Mouse (Mus musculus): Measurements from ENCODE around the gene Opalin. TPM values are rescaled to one million over a fixed set of nuclear protein-coding genes. Genes with fewer than 3 reads are reported as not detected.

Gene Opalin
- polyA plus RNA-seq (2015; fragmentation: Nextera tagmentation; extraction: Ambion mirVana) = not detected in 2 replicates

- Histone ChIP-seq H3K9ac (no peak within 1 kb of the TSS), H3K9me3 (no peaks in the 10 kb centered on the region), H3K4me2 (no peak within 1 kb of the TSS), H3K4me1 (no peaks in the 10 kb centered on the region), H3K27me3 (replicated peaks) (no peaks in the 10 kb centered on the region), H3K4me3 (replicated peaks) (no peak within 1 kb of the TSS), H3K36me3 (no peaks in the 10 kb centered on the region), H3K27ac (no peak within 1 kb of the TSS)
- WGBS = 90% methylated on average over 3 of the region's 3 CpGs
- no peak for ATAC-seq (ENCODE audit: insufficient read depth, low FRiP score, low read depth)
Measured at GRCm38 (mm10) chr19:41076906-41077305, at the start of gene Opalin. Gene Opalin (minus strand): TSS chr19:41077113.

DNA sequence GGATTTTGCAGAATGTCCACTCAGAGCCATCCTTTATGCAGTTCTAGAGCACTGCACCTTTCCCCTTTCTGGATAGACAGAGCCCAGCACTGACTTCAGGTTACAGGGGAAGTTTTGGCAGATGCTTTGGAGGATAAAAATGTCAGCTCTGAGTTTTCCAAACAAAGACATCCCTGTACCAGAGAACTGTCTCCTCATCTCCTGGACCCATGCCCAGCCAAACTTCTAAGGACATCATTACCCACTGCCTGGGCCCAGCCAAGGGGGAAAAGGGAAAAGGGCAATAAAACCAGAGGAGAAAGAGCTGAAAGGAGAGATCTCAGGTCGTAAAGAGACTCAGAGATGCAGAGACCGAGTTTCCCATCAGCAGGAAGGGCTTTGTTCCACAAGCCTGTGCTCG lies 46.1 kb upstream of the Opalin start:
- Histone ChIP-seq H3K9me3 (no peaks in the 10 kb centered on the region), H3K27ac (no peak overlapping the region), H3K9ac (no peak overlapping the region), H3K4me2 (no peak overlapping the region), H3K4me1 (no peaks in the 10 kb centered on the region), H3K4me3 (replicated peaks) (no peak overlapping the region), H3K36me3 (no peaks in the 10 kb centered on the region), H3K27me3 (replicated peaks) (no peaks in the 10 kb centered on the region)
- ATAC-seq (ENCODE audit: insufficient read depth, low FRiP score, low read depth) = no peak
- 59% methylated on average over 3 of the region's 3 CpGs for WGBS

- Histone ChIP-seq H3K9me3 (no peaks in the 10 kb centered on the region), H3K36me3 (no peaks in the 10 kb centered on the region), H3K9ac (no peak overlapping the region), H3K4me2 (no peak overlapping the region), H3K27me3 (replicated peaks) (no peaks in the 10 kb centered on the region), H3K4me1 (no peaks in the 10 kb centered on the region), H3K27ac (no peak overlapping the region), H3K4me3 (replicated peaks) (no peak overlapping the region)
- 87% methylated on average over 13 of the region's 13 CpGs for WGBS
- no peak for ATAC-seq (ENCODE audit: insufficient read depth, low FRiP score, low read depth)
Measured at GRCm38 (mm10) chr19:41119924-41120323, 43.0 kb upstream of the Opalin start.

DNA sequence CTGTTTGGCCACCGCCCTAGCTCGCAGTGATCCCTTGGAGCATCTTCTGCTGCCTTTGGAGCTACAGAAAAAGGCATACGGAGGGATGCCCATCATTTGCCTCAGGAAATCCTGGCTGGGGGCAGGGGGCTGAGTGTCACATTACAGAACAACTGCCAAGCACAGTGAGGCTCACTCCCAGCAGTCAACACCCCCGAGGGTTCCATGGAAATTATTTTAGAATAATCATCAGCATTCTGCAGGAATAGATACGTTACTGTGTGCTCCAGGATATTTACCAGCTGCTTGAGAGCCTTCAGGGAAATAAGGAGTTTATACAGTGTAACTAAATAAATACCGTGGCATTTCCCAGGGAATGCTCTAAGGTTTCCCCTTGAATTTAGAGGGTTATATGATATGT lies 41.4 kb upstream of the Opalin start:
- no peak for ATAC-seq (ENCODE audit: insufficient read depth, low FRiP score, low read depth)
- H3K9me3 ChIP-seq = no peaks in the 10 kb centered on the region
- WGBS = 49% methylated on average over 6 of the region's 6 CpGs
- no peaks in the 10 kb centered on the region for H3K4me1 ChIP-seq
- no peak overlapping the region for H3K9ac ChIP-seq
- H3K4me3 ChIP-seq (replicated peaks) = no peak overlapping the region
- no peak overlapping the region for H3K27ac ChIP-seq
- no peak overlapping the region for H3K4me2 ChIP-seq
- no peaks in the 10 kb centered on the region for H3K27me3 ChIP-seq (replicated peaks)
- no peaks in the 10 kb centered on the region for H3K36me3 ChIP-seq

DNA sequence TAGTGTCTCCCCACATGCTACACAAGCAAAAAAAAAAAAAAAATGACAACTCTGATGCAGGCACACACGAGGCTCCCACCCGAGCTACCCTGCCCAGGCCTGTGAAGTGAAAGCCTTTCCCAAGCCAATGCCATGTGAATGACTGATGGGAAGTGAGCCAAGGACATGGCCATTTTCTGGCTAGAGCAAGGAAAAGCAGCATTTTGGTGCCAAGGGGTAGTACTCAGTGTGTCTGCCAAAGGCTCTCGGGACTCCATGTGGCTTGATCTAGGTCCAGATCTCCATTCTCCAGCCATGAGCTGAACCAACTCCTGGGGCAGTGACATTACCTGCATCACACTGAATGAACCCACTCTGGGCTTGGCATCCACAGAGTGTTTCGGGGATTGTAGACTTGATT lies 40.4 kb upstream of the Opalin start:
- no peaks in the 10 kb centered on the region for H3K27me3 ChIP-seq (replicated peaks)
- H3K27ac ChIP-seq = no peak overlapping the region
- no peaks in the 10 kb centered on the region for H3K9me3 ChIP-seq
- no peaks in the 10 kb centered on the region for H3K36me3 ChIP-seq
- H3K9ac ChIP-seq = no peak overlapping the region
- no peak overlapping the region for H3K4me2 ChIP-seq
- ATAC-seq (ENCODE audit: insufficient read depth, low FRiP score, low read depth) = no peak
- 0 out of 2 replicates have a peak, but pooled peaks cover 6% of the 10 kb centered on the region for H3K4me1 ChIP-seq
- H3K4me3 ChIP-seq (replicated peaks) = no peak overlapping the region
- 78% methylated on average over 4 of the region's 4 CpGs for WGBS

GRCm38 (mm10) chr19:41114611-41115010 lies 37.7 kb upstream of the Opalin start:
- H3K9me3 ChIP-seq = no peaks in the 10 kb centered on the region
- no peaks in the 10 kb centered on the region for H3K27me3 ChIP-seq (replicated peaks)
- H3K4me2 ChIP-seq = no peak overlapping the region
- no peaks in the 10 kb centered on the region for H3K36me3 ChIP-seq
- WGBS = 40% methylated on average over 5 of the region's 5 CpGs
- no peak for ATAC-seq (ENCODE audit: insufficient read depth, low FRiP score, low read depth)
- H3K4me1 ChIP-seq = 0 out of 2 replicates have a peak, but pooled peaks cover 6% of the 10 kb centered on the region
- H3K27ac ChIP-seq = no peak overlapping the region
- no peak overlapping the region for H3K4me3 ChIP-seq (replicated peaks)
- no peak overlapping the region for H3K9ac ChIP-seq

DNA sequence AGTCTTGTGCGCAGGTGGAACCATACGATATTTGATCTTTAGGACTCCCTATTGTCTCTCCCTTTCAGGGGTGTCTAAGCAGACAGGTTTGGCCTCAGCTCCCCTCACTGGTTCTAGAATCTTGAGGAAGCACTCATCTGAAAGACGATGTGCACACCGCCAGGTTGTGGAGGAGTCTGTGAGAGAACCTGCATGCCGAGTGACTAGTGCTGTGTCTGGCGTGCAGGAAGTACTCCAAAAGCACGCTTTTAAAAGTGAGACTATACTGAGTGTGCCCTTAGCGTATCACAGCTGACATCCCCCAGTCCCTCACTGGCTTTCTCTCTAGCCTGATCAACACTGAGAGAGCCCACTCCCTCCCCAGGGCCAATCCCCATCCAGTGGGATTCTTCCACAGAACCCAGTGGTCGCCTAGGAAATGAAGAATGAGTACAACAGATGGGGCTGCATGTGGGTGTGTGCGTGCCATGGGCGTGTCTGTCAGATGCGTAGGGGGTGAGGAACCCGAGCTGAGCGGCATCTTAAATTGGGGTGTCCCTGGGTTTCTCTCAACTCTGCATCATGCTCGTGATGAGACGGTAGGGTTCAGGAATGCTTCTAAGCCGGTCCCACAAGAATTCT lies 37.1 kb upstream of the Opalin start:
- no peak for ATAC-seq (ENCODE audit: insufficient read depth, low FRiP score, low read depth)
- Histone ChIP-seq H3K36me3 (no peaks in the 10 kb centered on the region), H3K27ac (no peak overlapping the region), H3K4me1 (0 out of 2 replicates have a peak, but pooled peaks cover 6% of the 10 kb centered on the region), H3K4me2 (no peak overlapping the region), H3K4me3 (replicated peaks) (no peak overlapping the region), H3K9me3 (no peaks in the 10 kb centered on the region), H3K27me3 (replicated peaks) (no peaks in the 10 kb centered on the region), H3K9ac (no peak overlapping the region)
- 78% methylated on average over 17 of the region's 17 CpGs for WGBS

DNA sequence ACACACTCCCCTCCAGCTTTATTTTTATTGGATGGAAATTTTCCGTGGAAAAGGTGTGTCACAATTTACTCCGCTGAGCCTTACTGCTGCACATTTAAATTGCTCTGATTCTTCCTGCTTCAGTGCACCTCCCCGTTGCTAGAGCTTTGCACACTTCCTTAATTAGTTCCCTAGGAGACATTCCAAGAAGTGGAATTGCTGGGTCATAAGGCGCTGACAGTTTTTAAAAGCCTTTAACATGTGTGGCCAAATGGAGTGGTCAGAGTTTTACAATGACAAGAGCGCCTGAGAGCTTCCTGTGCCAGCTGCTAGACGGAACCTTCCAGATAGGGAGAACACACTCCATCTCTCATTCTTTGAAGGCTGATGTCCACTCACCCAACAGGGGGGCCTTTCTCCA lies 35.7 kb upstream of the Opalin start:
- Histone ChIP-seq H3K4me1 (0 out of 2 replicates have a peak, but pooled peaks cover 6% of the 10 kb centered on the region), H3K4me3 (replicated peaks) (no peak overlapping the region), H3K27me3 (replicated peaks) (no peaks in the 10 kb centered on the region), H3K9me3 (no peaks in the 10 kb centered on the region), H3K4me2 (no peak overlapping the region), H3K9ac (no peak overlapping the region), H3K27ac (no peak overlapping the region), H3K36me3 (no peaks in the 10 kb centered on the region)
- ATAC-seq (ENCODE audit: insufficient read depth, low FRiP score, low read depth) = no peak
- WGBS = 37% methylated on average over 6 of the region's 6 CpGs

GRCm38 (mm10) chr19:41109991-41110390 lies 33.1 kb upstream of the Opalin start:
- Histone ChIP-seq H3K36me3 (no peaks in the 10 kb centered on the region), H3K9me3 (no peaks in the 10 kb centered on the region), H3K9ac (no peak overlapping the region), H3K4me2 (no peak overlapping the region), H3K27me3 (replicated peaks) (no peaks in the 10 kb centered on the region), H3K4me1 (0 out of 2 replicates have a peak, but pooled peaks cover 6% of the 10 kb centered on the region), H3K4me3 (replicated peaks) (no peak overlapping the region), H3K27ac (no peak overlapping the region)
- no peak for ATAC-seq (ENCODE audit: insufficient read depth, low FRiP score, low read depth)
- WGBS = 64% methylated on average over 5 of the region's 5 CpGs

DNA sequence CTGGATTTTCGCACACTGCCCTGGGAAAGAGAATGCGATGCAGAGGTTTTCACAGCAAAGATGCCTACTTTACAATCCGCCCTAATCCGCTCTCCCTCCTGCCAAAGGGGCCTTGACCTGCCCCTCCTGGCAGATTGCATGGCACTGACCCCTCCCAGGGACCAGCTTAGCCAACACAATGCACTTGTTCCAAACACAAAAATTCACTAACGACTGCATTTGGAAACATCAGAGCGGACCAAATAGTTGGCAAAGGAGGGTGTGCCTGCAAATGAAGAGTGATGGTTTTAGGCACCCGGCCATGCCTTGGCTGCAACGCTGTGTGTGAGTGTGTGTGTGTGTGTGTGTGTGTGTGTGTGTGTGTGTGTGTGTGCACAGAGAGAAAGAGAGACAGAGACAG lies 32.6 kb upstream of the Opalin start:
- no peaks in the 10 kb centered on the region for H3K9me3 ChIP-seq
- no peak overlapping the region for H3K27ac ChIP-seq
- H3K36me3 ChIP-seq = no peaks in the 10 kb centered on the region
- no peaks in the 10 kb centered on the region for H3K27me3 ChIP-seq (replicated peaks)
- no peak overlapping the region for H3K4me2 ChIP-seq
- 64% methylated on average over 8 of the region's 8 CpGs for WGBS
- 0 out of 2 replicates have a peak, but pooled peaks cover 6% of the 10 kb centered on the region for H3K4me1 ChIP-seq
- no peak overlapping the region for H3K9ac ChIP-seq
- H3K4me3 ChIP-seq (replicated peaks) = no peak overlapping the region
- no peak for ATAC-seq (ENCODE audit: insufficient read depth, low FRiP score, low read depth)

GRCm38 (mm10) chr19:41108666-41109065 lies 31.8 kb upstream of the Opalin start:
- Histone ChIP-seq H3K4me1 (0 out of 2 replicates have a peak, but pooled peaks cover 6% of the 10 kb centered on the region), H3K36me3 (no peaks in the 10 kb centered on the region), H3K27me3 (replicated peaks) (no peaks in the 10 kb centered on the region), H3K27ac (no peak overlapping the region), H3K9ac (no peak overlapping the region), H3K4me3 (replicated peaks) (no peak overlapping the region), H3K4me2 (no peak overlapping the region), H3K9me3 (no peaks in the 10 kb centered on the region)
- ATAC-seq (ENCODE audit: insufficient read depth, low FRiP score, low read depth) = no peak
- WGBS = 90% methylated on average over 7 of the region's 7 CpGs

DNA sequence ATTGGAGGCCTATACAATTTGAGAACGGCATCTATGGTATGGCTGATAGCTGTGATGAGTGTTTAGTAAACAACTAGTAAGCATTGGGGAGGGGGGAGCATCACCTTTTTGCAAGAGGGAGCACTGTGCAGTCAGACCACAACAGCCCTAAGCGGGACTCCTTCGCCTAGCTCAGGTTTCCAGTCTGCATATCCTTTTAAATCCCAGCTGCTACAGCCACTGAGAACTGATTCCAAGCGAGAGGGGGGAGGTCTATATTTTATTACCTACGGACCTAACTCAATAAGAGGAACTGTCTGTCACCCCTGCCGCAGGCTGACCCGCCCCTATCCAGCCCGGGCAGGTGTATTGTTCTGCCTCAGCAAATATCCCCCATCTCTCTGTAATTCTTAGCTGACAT lies 30.6 kb upstream of the Opalin start:
- no peak overlapping the region for H3K27ac ChIP-seq
- H3K4me1 ChIP-seq = 0 out of 2 replicates have a peak, but pooled peaks cover 2% of the 10 kb centered on the region
- H3K27me3 ChIP-seq (replicated peaks) = no peaks in the 10 kb centered on the region
- H3K9me3 ChIP-seq = no peaks in the 10 kb centered on the region
- H3K4me2 ChIP-seq = no peak overlapping the region
- no peak overlapping the region for H3K4me3 ChIP-seq (replicated peaks)
- no peak overlapping the region for H3K9ac ChIP-seq
- no peaks in the 10 kb centered on the region for H3K36me3 ChIP-seq
- 50% methylated on average over 8 of the region's 8 CpGs for WGBS
- ATAC-seq (ENCODE audit: insufficient read depth, low FRiP score, low read depth) = no peak

- Histone ChIP-seq H3K4me2 (no peak overlapping the region), H3K36me3 (no peaks in the 10 kb centered on the region), H3K27me3 (replicated peaks) (no peaks in the 10 kb centered on the region), H3K9me3 (no peaks in the 10 kb centered on the region), H3K9ac (no peak overlapping the region), H3K27ac (no peak overlapping the region), H3K4me3 (replicated peaks) (no peak overlapping the region), H3K4me1 (no peaks in the 10 kb centered on the region)
- 40% methylated on average over 8 of the region's 8 CpGs for WGBS
- ATAC-seq (ENCODE audit: insufficient read depth, low FRiP score, low read depth) = no peak
Measured at GRCm38 (mm10) chr19:41104922-41105321, 28.0 kb upstream of the Opalin start.
